Mouse (Mus musculus): ENCODE data around the gene Tmem135. TPM values are rescaled to one million over a fixed set of nuclear protein-coding genes. Genes with fewer than 3 reads are reported as not detected.

Gene Tmem135
- polyA plus RNA-seq, 1 experiment = 22.6 TPM

DNA sequence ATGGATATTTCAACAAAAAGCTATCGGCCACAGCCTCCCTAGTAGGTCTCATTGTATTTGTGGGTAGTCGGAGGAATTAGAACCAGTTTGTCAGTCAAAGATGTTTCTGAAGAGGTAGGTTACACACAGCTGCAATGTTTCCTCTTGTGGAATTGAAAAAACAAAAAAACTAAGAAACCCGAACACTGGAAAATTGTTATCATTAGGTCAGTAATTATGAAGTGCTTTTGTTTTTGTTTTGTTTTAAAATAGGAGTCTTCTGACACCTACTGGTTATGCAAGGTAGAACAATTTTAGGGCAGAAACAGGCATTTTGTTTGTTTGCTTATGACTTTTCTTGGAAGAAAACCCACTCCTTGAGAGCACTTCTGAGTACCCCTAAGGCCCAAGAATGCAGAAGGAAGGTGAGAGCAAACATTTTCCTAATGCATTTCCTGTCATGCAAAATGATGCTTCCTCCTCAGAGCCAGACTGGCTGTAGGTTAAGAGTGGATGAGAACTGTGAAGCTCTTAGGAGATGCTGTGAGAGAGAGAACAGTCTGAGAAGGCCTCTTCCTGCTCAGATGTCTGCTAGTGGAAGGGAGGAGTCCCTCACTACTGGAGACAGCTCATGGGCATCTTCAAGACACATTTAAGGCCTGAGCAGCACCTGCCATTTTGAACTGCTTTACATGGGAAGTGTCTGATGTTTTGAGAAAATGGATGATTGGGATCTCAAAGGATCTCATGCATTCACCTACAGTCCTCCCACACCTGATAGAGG, 15.1 kb upstream of the Tmem135 start:
- TF ChIP-seq POLR2A (IDR thresholded peaks at IDR 0.05; ENCODE audit: low read depth, low read length) = no peak
- TF ChIP-seq CTCF (IDR thresholded peaks at IDR 0.05; ENCODE audit: borderline replicate concordance, insufficient read depth, low read length) = no peak
- Histone ChIP-seq H3K4me3 (ENCODE audit: insufficient read depth, low read length) (no peak overlapping the region), H3K27ac (ENCODE audit: insufficient read depth, low read length) (no peak overlapping the region), H3K4me1 (ENCODE audit: control insufficient read depth, insufficient read depth, low read length) (peaks cover 5% of the 10 kb centered on the region)

DNA sequence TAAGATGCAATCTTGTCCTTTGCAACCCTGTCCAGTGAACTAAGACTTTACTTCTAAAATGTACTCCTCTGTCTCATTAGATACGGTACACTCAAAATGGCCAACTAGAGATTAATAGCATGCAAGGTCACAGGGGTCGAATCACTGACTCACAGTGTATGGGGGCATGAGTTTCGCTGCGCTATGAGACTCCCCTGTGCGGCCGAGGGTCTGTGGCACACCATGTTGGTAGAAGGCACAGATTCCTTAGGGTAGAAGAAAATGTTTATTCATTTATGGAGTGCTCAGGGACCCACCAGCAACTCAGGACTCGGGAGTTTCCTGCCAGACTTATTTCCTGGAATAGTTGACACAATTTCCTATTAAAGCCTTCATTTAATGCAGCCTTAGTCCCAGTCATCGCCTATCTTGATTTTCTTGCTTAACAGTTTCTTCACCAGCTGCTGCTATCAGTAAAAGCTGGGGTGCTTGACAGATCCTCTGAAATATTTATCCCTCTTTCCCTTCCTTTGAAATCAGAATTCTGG, 14.2 kb upstream of the Tmem135 start:
- H3K27ac ChIP-seq (ENCODE audit: insufficient read depth, low read length) = no peak overlapping the region
- H3K4me1 ChIP-seq (ENCODE audit: control insufficient read depth, insufficient read depth, low read length) = peaks cover 5% of the 10 kb centered on the region
- no peak overlapping the region for H3K4me3 ChIP-seq (ENCODE audit: insufficient read depth, low read length)
- no peak for TF ChIP-seq CTCF (IDR thresholded peaks at IDR 0.05; ENCODE audit: borderline replicate concordance, insufficient read depth, low read length)
- no peak for TF ChIP-seq POLR2A (IDR thresholded peaks at IDR 0.05; ENCODE audit: low read depth, low read length)

DNA sequence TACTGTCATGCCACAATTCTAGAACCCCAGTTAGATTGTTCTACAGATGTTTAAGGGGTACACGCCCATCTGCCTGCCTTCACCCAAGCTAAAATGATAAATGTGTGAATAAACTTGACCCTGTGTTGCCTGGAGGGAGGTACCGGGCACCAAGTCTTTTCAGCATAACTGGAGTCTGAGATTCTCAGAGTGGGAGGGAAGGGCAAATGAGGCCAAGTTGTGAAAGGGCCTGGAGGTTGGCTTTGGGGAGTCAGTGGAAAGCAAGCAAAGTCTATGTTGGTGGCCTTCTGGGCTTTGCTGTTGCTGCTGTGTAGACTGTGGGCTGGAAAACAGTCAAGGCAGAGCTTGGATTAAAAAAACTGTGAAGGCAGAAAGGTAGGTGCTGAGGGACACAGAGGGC, 13.7 kb upstream of the Tmem135 start:
- H3K4me3 ChIP-seq (ENCODE audit: insufficient read depth, low read length) = no peak overlapping the region
- H3K4me1 ChIP-seq (ENCODE audit: control insufficient read depth, insufficient read depth, low read length) = peaks cover 5% of the 10 kb centered on the region
- TF ChIP-seq CTCF (IDR thresholded peaks at IDR 0.05; ENCODE audit: borderline replicate concordance, insufficient read depth, low read length) = no peak
- no peak for TF ChIP-seq POLR2A (IDR thresholded peaks at IDR 0.05; ENCODE audit: low read depth, low read length)
- no peak overlapping the region for H3K27ac ChIP-seq (ENCODE audit: insufficient read depth, low read length)

DNA sequence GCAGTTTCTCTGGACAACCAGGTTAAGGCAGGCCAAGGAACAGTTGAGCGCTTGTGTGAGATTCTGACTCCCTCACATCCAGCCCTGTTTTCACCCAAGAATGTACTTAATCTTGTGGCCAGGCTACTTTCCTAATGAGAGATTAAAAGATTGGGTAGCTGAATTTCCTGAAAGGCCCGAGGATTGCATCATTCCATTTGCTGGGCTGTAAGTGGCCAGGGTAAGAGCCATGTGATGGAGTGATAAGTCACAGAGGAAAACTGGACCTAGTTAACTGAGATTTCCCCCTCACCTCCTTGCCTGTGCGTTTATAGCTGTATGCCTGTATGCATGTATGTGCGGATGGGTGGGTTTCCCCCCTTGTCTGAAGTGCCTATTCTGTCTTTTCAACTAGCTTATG, 12.0 kb upstream of the Tmem135 start:
- no peak overlapping the region for H3K4me3 ChIP-seq (ENCODE audit: insufficient read depth, low read length)
- TF ChIP-seq POLR2A (IDR thresholded peaks at IDR 0.05; ENCODE audit: low read depth, low read length) = peak; percentile 26; the same call in 1 of the 2 replicates
- TF ChIP-seq CTCF (IDR thresholded peaks at IDR 0.05; ENCODE audit: borderline replicate concordance, insufficient read depth, low read length) = no peak
- no peak overlapping the region for H3K27ac ChIP-seq (ENCODE audit: insufficient read depth, low read length)
- peaks cover 5% of the 10 kb centered on the region for H3K4me1 ChIP-seq (ENCODE audit: control insufficient read depth, insufficient read depth, low read length)

DNA sequence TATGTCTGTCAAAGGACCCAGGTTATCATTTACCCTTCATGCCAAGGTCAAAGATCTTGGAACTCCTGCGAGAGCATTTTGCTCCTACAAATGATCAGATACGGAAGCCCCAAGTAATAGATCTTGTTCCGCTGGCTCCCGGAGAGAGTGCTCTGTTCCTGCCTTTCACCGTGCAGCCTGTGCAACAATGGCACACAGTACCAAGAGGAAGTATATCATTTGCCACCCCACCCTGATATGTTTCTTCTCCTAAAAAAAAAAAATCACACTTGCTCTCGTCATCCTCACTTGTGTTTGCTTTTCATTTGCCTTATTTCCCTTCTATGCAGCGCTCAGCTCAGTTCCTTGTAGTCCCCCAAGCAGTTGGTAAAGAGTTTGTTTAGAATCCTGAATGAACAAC, 8.1 kb upstream of the Tmem135 start:
- Histone ChIP-seq H3K27ac (ENCODE audit: insufficient read depth, low read length) (no peak overlapping the region), H3K4me1 (ENCODE audit: control insufficient read depth, insufficient read depth, low read length) (peaks cover 5% of the 10 kb centered on the region), H3K4me3 (ENCODE audit: insufficient read depth, low read length) (no peak overlapping the region)
- TF ChIP-seq POLR2A (IDR thresholded peaks at IDR 0.05; ENCODE audit: low read depth, low read length) (no peak), CTCF (IDR thresholded peaks at IDR 0.05; ENCODE audit: borderline replicate concordance, insufficient read depth, low read length) (no peak)

DNA sequence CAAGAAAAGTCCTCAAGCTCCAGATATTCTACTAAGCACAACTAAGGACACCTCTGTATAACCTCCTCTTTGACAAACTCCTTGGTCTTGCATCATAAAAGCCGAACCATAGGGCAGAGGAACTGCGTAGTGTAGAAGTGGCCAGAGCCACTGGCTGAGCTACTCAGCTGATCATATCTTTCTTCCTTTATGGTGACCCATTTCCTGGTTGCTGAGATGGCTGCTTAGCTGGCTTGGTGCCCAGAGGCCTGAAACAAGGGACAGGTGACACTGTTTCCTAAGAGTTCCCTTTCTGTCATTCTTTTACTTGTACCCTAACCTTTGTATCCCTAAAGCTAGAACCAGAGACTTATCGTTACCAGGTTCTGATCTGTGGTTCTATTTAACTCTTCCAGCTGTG, 7.3 kb upstream of the Tmem135 start:
- no peak overlapping the region for H3K4me3 ChIP-seq (ENCODE audit: insufficient read depth, low read length)
- TF ChIP-seq POLR2A (IDR thresholded peaks at IDR 0.05; ENCODE audit: low read depth, low read length) (no peak), CTCF (IDR thresholded peaks at IDR 0.05; ENCODE audit: borderline replicate concordance, insufficient read depth, low read length) (no peak)
- peaks cover 5% of the 10 kb centered on the region for H3K4me1 ChIP-seq (ENCODE audit: control insufficient read depth, insufficient read depth, low read length)
- H3K27ac ChIP-seq (ENCODE audit: insufficient read depth, low read length) = no peak overlapping the region

DNA sequence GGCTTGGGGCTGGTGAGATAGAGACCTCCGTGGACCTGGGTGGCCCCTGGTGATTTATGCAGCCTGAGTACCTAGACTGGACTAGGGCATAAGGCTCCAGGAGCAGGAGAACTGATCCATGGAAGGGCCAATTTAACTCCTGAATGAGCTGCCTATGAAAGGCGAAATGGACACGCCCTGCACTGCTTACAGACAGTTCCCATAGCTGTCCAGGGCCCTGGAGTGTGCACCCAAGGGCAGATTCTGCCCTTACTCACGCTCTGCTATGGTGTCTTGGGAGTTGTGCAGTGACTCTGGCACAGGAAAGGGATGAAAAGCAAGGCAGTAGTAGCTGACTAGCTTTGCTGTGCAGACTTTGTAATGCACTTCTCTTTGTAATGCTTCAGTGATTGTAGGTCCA, 6.3 kb upstream of the Tmem135 start:
- no peak overlapping the region for H3K4me3 ChIP-seq (ENCODE audit: insufficient read depth, low read length)
- no peak overlapping the region for H3K27ac ChIP-seq (ENCODE audit: insufficient read depth, low read length)
- no peaks in the 10 kb centered on the region for H3K4me1 ChIP-seq (ENCODE audit: control insufficient read depth, insufficient read depth, low read length)
- no peak for TF ChIP-seq CTCF (IDR thresholded peaks at IDR 0.05; ENCODE audit: borderline replicate concordance, insufficient read depth, low read length)
- no peak for TF ChIP-seq POLR2A (IDR thresholded peaks at IDR 0.05; ENCODE audit: low read depth, low read length)

DNA sequence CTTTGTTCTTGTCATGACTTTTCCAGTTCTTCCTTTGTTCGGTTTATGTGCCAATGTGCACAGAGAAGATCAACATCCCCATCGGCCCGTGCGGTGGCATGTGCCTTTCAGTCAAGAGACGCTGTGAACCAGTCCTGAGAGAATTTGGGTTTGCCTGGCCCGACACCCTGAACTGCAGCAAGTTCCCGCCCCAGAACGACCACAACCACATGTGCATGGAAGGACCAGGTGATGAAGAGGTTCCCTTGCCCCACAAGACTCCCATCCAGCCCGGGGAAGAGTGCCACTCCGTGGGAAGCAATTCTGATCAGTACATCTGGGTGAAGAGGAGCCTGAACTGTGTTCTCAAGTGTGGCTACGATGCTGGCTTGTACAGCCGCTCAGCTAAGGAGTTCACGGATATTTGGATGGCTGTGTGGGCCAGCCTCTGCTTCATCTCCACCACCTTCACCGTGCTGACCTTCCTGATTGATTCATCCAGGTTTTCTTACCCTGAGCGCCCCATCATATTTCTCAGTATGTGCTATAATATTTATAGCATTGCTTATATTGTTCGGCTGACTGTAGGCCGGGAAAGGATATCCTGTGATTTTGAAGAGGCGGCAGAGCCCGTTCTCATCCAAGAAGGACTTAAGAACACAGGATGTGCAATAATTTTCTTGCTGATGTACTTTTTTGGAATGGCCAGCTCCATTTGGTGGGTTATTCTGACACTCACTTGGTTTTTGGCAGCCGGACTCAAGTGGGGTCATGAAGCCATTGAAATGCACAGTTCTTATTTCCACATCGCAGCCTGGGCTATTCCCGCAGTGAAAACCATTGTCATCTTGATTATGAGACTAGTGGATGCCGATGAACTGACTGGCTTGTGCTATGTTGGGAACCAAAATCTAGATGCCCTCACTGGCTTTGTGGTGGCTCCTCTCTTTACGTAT, 3.3 kb upstream of the Tmem135 start:
- H3K4me1 ChIP-seq (ENCODE audit: control insufficient read depth, insufficient read depth, low read length) = no peaks in the 10 kb centered on the region
- no peak overlapping the region for H3K4me3 ChIP-seq (ENCODE audit: insufficient read depth, low read length)

DNA sequence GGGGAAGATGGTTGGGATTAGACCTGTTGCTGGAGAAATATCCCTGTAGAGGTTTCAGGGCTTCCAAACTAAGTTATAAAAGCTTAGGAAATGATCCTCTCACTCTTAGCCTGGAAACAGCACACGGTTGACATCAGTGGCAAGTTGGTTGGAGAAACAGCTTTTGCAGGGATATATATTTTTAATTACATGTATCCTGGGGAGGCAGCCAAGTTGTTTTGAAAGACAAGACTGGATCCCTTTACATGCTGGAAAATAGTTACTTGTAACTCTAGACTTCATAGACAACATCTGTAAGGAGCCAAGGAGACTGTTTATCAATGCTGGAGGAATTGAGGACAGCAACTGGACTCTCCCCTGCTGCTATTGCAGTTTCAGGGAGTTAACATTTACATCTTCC, 2.0 kb upstream of the Tmem135 start:
- H3K4me3 ChIP-seq (ENCODE audit: insufficient read depth, low read length) = peak overlapping the region; percentile 41
- no peak overlapping the region for H3K27ac ChIP-seq (ENCODE audit: insufficient read depth, low read length)
- TF ChIP-seq POLR2A (IDR thresholded peaks at IDR 0.05; ENCODE audit: low read depth, low read length) (no peak), CTCF (IDR thresholded peaks at IDR 0.05; ENCODE audit: borderline replicate concordance, insufficient read depth, low read length) (no peak)
- H3K4me1 ChIP-seq (ENCODE audit: control insufficient read depth, insufficient read depth, low read length) = no peaks in the 10 kb centered on the region

More for the DNA sequence above, 3.3 kb upstream of the Tmem135 start:
- no peak overlapping the region for H3K27ac ChIP-seq (ENCODE audit: insufficient read depth, low read length)
- TF ChIP-seq POLR2A (IDR thresholded peaks at IDR 0.05; ENCODE audit: low read depth, low read length) = no peak
- no peak for TF ChIP-seq CTCF (IDR thresholded peaks at IDR 0.05; ENCODE audit: borderline replicate concordance, insufficient read depth, low read length)

Measured in embryonic fibroblast, embryonic 13.5 days (primary cell).